Comparison of ENCODE assay signal across 21 mouse cellular contexts in genomic region chr14:77416358-77416757, GRCm38 (mm10).
"Had no signal": no experiment of that assay in that cellular context is flagged by ENCODE, and none has a peak within 500 bp of the region (broad histone marks: within the 10 kb centered on the region; RNA-seq: fewer than 3 reads in every experiment).

No protein-coding gene starts in this region.

- H3K27me3 ChIP-seq: kidney, embryonic 15.5 days; limb, embryonic 13.5 days; liver, embryonic 12.5 days; liver, embryonic 15.5 days; lung, embryonic 15.5 days; midbrain, embryonic 12.5 days; midbrain, embryonic 15.5 days; neural tube, embryonic 13.5 days had no signal

- H3K9me3 ChIP-seq: kidney, embryonic 15.5 days; limb, embryonic 13.5 days; liver, embryonic 12.5 days; liver, embryonic 15.5 days; lung, embryonic 15.5 days; midbrain, embryonic 12.5 days; midbrain, embryonic 15.5 days; neural tube, embryonic 13.5 days had no signal

- H3K4me2 ChIP-seq: kidney, embryonic 15.5 days; limb, embryonic 13.5 days; liver, embryonic 12.5 days; liver, embryonic 15.5 days; lung, embryonic 15.5 days; midbrain, embryonic 12.5 days; midbrain, embryonic 15.5 days; neural tube, embryonic 13.5 days had no signal

- ATAC-seq: liver, embryonic 12.5 days; midbrain, embryonic 15.5 days had no signal

- DNase-seq: kidney, adult 8-10 months; kidney, postnatal 10 days; kidney, postnatal 36 days; layer of hippocampus, postnatal 36 days; liver; lung, adult 18-20 months; lung, postnatal 10 days; lung, postnatal 36 days; right cerebral cortex, adult 18-20 months; right cerebral cortex, postnatal 14 days; right cerebral cortex, postnatal 4 days; thymus, postnatal 25 days had no signal

- H3K36me3 ChIP-seq: kidney, embryonic 15.5 days; limb, embryonic 13.5 days; liver, embryonic 12.5 days; liver, embryonic 15.5 days; lung, embryonic 15.5 days; midbrain, embryonic 12.5 days; midbrain, embryonic 15.5 days; neural tube, embryonic 13.5 days had no signal

- H3K27ac ChIP-seq: kidney, embryonic 15.5 days; left cerebral cortex, adult 2 months; limb, embryonic 13.5 days; liver, embryonic 12.5 days; liver, embryonic 15.5 days; lung, embryonic 15.5 days; midbrain, embryonic 12.5 days; midbrain, embryonic 15.5 days; neural tube, embryonic 13.5 days had no signal

- H3K4me1 ChIP-seq: kidney, embryonic 15.5 days; liver, embryonic 12.5 days; liver, embryonic 15.5 days; lung, embryonic 15.5 days; midbrain, embryonic 15.5 days had no signal

- H3K4me3 ChIP-seq: kidney, embryonic 15.5 days; left cerebral cortex, adult 2 months; limb, embryonic 13.5 days; liver, embryonic 12.5 days; liver, embryonic 15.5 days; lung, embryonic 15.5 days; midbrain, embryonic 12.5 days; midbrain, embryonic 15.5 days; neural tube, embryonic 13.5 days had no signal

- H3K9ac ChIP-seq: kidney, embryonic 15.5 days; limb, embryonic 13.5 days; liver, embryonic 12.5 days; liver, embryonic 15.5 days; lung, embryonic 15.5 days; midbrain, embryonic 12.5 days; midbrain, embryonic 15.5 days; neural tube, embryonic 13.5 days had no signal
